Mouse (Mus musculus): ENCODE data around the gene Ankrd63. TPM values are rescaled to one million over a fixed set of nuclear protein-coding genes. Genes with fewer than 3 reads are reported as not detected.

Gene Ankrd63
- polyA plus RNA-seq, 1 experiment from 2014 or later, result 0.07 TPM

GRCm38 (mm10) chr2:118682544-118683260 is 21.1 kb downstream of the Ankrd63 start:
- H3K4me3 ChIP-seq, result no peak overlapping the region
- no peaks in the 10 kb centered on the region for H3K36me3 ChIP-seq
- ATAC-seq (ENCODE audit: insufficient number of reproducible peaks, insufficient read depth, low FRiP score, low TSS enrichment, low read depth), result 0 out of 2 replicates have a peak, but pooled peaks have one; percentile 26
- no peak overlapping the region for H3K9ac ChIP-seq
- no peak overlapping the region for H3K4me2 ChIP-seq
- H3K4me1 ChIP-seq, result peaks cover 5% of the 10 kb centered on the region
- H3K27ac ChIP-seq, result no peak overlapping the region
- 56% methylated on average over 8 of the region's 8 CpGs for WGBS
- peaks cover 25% of the 10 kb centered on the region for H3K27me3 ChIP-seq
- H3K9me3 ChIP-seq, result no peaks in the 10 kb centered on the region

GRCm38 (mm10) chr2:118680926-118681325 is 22.8 kb downstream of the Ankrd63 start:
- no peak overlapping the region for H3K9ac ChIP-seq
- peaks cover 43% of the 10 kb centered on the region for H3K27me3 ChIP-seq
- ATAC-seq (ENCODE audit: insufficient number of reproducible peaks, insufficient read depth, low FRiP score, low TSS enrichment, low read depth), result no peak
- no peak overlapping the region for H3K4me3 ChIP-seq
- H3K4me1 ChIP-seq, result peaks cover 17% of the 10 kb centered on the region
- H3K9me3 ChIP-seq, result no peaks in the 10 kb centered on the region
- no peak overlapping the region for H3K4me2 ChIP-seq
- WGBS, result 89% methylated on average over 6 of the region's 6 CpGs
- H3K36me3 ChIP-seq, result no peaks in the 10 kb centered on the region
- H3K27ac ChIP-seq, result no peak overlapping the region

- Histone ChIP-seq H3K36me3 (no peaks in the 10 kb centered on the region), H3K4me3 (no peak overlapping the region), H3K4me2 (no peak overlapping the region), H3K9me3 (no peaks in the 10 kb centered on the region), H3K27ac (no peak overlapping the region), H3K27me3 (peaks cover 56% of the 10 kb centered on the region), H3K4me1 (peaks cover 18% of the 10 kb centered on the region), H3K9ac (no peak overlapping the region)
- no peak for ATAC-seq (ENCODE audit: insufficient number of reproducible peaks, insufficient read depth, low FRiP score, low TSS enrichment, low read depth)
- WGBS, result 86% methylated on average over 3 of the region's 3 CpGs
Observed at GRCm38 (mm10) chr2:118679577-118679976, 24.2 kb downstream of the Ankrd63 start.

- Histone ChIP-seq H3K4me2 (peak overlapping the region; percentile 95), H3K27me3 (peaks cover 73% of the 10 kb centered on the region), H3K9me3 (no peaks in the 10 kb centered on the region), H3K27ac (no peak overlapping the region), H3K36me3 (no peaks in the 10 kb centered on the region), H3K4me1 (peaks cover 23% of the 10 kb centered on the region), H3K9ac (peak overlapping the region; percentile 66; the same call in 1 of the 2 replicates), H3K4me3 (peak overlapping the region; percentile 56)
- WGBS, result 15% methylated on average over 4 of the region's 4 CpGs
- ATAC-seq (ENCODE audit: insufficient number of reproducible peaks, insufficient read depth, low FRiP score, low TSS enrichment, low read depth), result no peak
Observed at GRCm38 (mm10) chr2:118677817-118678216, 25.9 kb downstream of the Ankrd63 start.

GRCm38 (mm10) chr2:118676839-118677741 is 26.7 kb downstream of the Ankrd63 start:
- Histone ChIP-seq H3K9me3 (no peaks in the 10 kb centered on the region), H3K27me3 (peaks cover 80% of the 10 kb centered on the region), H3K4me3 (peak overlapping the region; percentile 56), H3K9ac (peak overlapping the region; percentile 66), H3K27ac (no peak overlapping the region), H3K36me3 (no peaks in the 10 kb centered on the region), H3K4me1 (peaks cover 19% of the 10 kb centered on the region), H3K4me2 (peak overlapping the region; percentile 95)
- 0 out of 2 replicates have a peak, but pooled peaks have one; percentile 17 for ATAC-seq (ENCODE audit: insufficient number of reproducible peaks, insufficient read depth, low FRiP score, low TSS enrichment, low read depth)
- under 1% methylated on average over 89 of the region's 89 CpGs for WGBS

GRCm38 (mm10) chr2:118674500-118674899 is 29.3 kb downstream of the Ankrd63 start:
- peaks cover 75% of the 10 kb centered on the region for H3K27me3 ChIP-seq
- no peaks in the 10 kb centered on the region for H3K9me3 ChIP-seq
- H3K4me1 ChIP-seq, result peaks cover 23% of the 10 kb centered on the region
- no peaks in the 10 kb centered on the region for H3K36me3 ChIP-seq
- H3K9ac ChIP-seq, result no peak overlapping the region
- no peak overlapping the region for H3K4me2 ChIP-seq
- no peak for ATAC-seq (ENCODE audit: insufficient number of reproducible peaks, insufficient read depth, low FRiP score, low TSS enrichment, low read depth)
- H3K4me3 ChIP-seq, result no peak overlapping the region
- H3K27ac ChIP-seq, result no peak overlapping the region
- 18% methylated on average over 7 of the region's 7 CpGs for WGBS

GRCm38 (mm10) chr2:118673686-118674465 is 29.9 kb downstream of the Ankrd63 start:
- Histone ChIP-seq H3K4me1 (peaks cover 29% of the 10 kb centered on the region), H3K9ac (no peak overlapping the region), H3K4me3 (no peak overlapping the region), H3K9me3 (no peaks in the 10 kb centered on the region), H3K4me2 (no peak overlapping the region), H3K27me3 (peaks cover 68% of the 10 kb centered on the region), H3K36me3 (no peaks in the 10 kb centered on the region), H3K27ac (no peak overlapping the region)
- 27% methylated on average over 15 of the region's 15 CpGs for WGBS
- no peak for ATAC-seq (ENCODE audit: insufficient number of reproducible peaks, insufficient read depth, low FRiP score, low TSS enrichment, low read depth)

GRCm38 (mm10) chr2:118671728-118672127 is 32.0 kb downstream of the Ankrd63 start:
- Histone ChIP-seq H3K9me3 (no peaks in the 10 kb centered on the region), H3K27me3 (peaks cover 47% of the 10 kb centered on the region)
- no peak for ATAC-seq (ENCODE audit: insufficient number of reproducible peaks, insufficient read depth, low FRiP score, low TSS enrichment, low read depth)

GRCm38 (mm10) chr2:118669785-118670184 is 34.0 kb downstream of the Ankrd63 start:
- ATAC-seq (ENCODE audit: insufficient number of reproducible peaks, insufficient read depth, low FRiP score, low TSS enrichment, low read depth), result no peak
- H3K27me3 ChIP-seq, result peaks cover 33% of the 10 kb centered on the region
- WGBS, result 34% methylated on average over 2 of the region's 2 CpGs

More at GRCm38 (mm10) chr2:118671728-118672127, 32.0 kb downstream of the Ankrd63 start:
- Histone ChIP-seq H3K9ac (no peak overlapping the region), H3K4me2 (no peak overlapping the region), H3K4me1 (peaks cover 19% of the 10 kb centered on the region), H3K36me3 (no peaks in the 10 kb centered on the region), H3K27ac (no peak overlapping the region), H3K4me3 (no peak overlapping the region)
- 39% methylated on average over 1 of the region's 1 CpGs for WGBS

GRCm38 (mm10) chr2:118669245-118669644 is 34.5 kb downstream of the Ankrd63 start:
- peaks cover 31% of the 10 kb centered on the region for H3K27me3 ChIP-seq
- ATAC-seq (ENCODE audit: insufficient number of reproducible peaks, insufficient read depth, low FRiP score, low TSS enrichment, low read depth), result no peak
- H3K4me3 ChIP-seq, result no peak overlapping the region
- no peak overlapping the region for H3K4me2 ChIP-seq
- 33% methylated on average over 6 of the region's 6 CpGs for WGBS
- H3K9me3 ChIP-seq, result no peaks in the 10 kb centered on the region
- no peak overlapping the region for H3K9ac ChIP-seq
- H3K36me3 ChIP-seq, result no peaks in the 10 kb centered on the region
- no peak overlapping the region for H3K27ac ChIP-seq
- peaks cover 16% of the 10 kb centered on the region; the same call in 1 of the 2 replicates for H3K4me1 ChIP-seq

More at GRCm38 (mm10) chr2:118669785-118670184, 34.0 kb downstream of the Ankrd63 start:
- H3K9ac ChIP-seq, result no peak overlapping the region
- no peaks in the 10 kb centered on the region for H3K36me3 ChIP-seq
- peaks cover 20% of the 10 kb centered on the region; the same call in 1 of the 2 replicates for H3K4me1 ChIP-seq
- H3K4me3 ChIP-seq, result no peak overlapping the region
- no peak overlapping the region for H3K27ac ChIP-seq
- H3K4me2 ChIP-seq, result no peak overlapping the region
- H3K9me3 ChIP-seq, result no peaks in the 10 kb centered on the region

- no peaks in the 10 kb centered on the region for H3K36me3 ChIP-seq
- H3K9me3 ChIP-seq, result no peaks in the 10 kb centered on the region
- H3K4me2 ChIP-seq, result no peak overlapping the region
- H3K9ac ChIP-seq, result no peak overlapping the region
- WGBS, result 73% methylated on average over 5 of the region's 5 CpGs
- H3K4me1 ChIP-seq, result peaks cover 33% of the 10 kb centered on the region
- peaks cover 31% of the 10 kb centered on the region for H3K27me3 ChIP-seq
- H3K4me3 ChIP-seq, result no peak overlapping the region
- ATAC-seq (ENCODE audit: insufficient number of reproducible peaks, insufficient read depth, low FRiP score, low TSS enrichment, low read depth), result no peak
- no peak overlapping the region for H3K27ac ChIP-seq
Observed at GRCm38 (mm10) chr2:118667181-118667580, 36.6 kb downstream of the Ankrd63 start.
